Mouse (Mus musculus): ENCODE measurements at regions not wholly inside any gene's neighbourhood (a gene's known extent, or its start where the extent isn't known, plus 50 kb on each side); places are given as distances from the start of the nearest gene placed in this dataset.
A peak's percentile ranks its signal among the peaks of the same experiment; 100 is the strongest.

DNA sequence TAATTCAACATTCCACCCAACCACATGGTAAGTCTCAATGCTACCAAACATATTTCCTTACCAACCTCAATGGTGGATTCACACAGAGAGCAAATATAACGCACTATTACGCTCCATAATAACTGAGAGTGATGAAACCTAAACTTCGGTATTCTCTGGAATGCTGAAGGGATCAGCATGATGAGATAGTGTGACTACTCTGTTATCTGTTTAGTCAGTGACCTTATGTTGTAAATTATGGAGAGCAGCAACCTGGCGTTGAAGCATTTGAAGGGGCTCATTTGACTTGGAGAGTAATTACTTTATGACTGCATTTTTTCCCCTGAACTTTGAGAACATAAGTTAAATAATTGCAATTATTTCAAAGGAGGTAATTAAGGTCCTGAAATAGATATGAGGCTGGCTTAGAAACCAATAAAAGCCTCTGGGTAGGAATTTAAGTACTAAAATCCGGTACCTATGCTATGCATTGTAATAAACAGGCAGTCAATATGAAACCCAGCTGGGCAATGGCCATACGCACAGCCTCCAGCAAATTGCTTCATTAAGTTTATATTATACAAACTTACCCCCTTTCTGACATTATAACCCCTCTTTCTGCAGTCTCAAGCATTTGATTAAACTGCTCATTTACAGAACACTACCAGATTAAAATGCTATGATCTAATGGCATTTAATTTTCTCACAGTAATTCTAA lies 1378.9 kb upstream of the Jmjd1c start:
- DNase-seq = no peak

DNA sequence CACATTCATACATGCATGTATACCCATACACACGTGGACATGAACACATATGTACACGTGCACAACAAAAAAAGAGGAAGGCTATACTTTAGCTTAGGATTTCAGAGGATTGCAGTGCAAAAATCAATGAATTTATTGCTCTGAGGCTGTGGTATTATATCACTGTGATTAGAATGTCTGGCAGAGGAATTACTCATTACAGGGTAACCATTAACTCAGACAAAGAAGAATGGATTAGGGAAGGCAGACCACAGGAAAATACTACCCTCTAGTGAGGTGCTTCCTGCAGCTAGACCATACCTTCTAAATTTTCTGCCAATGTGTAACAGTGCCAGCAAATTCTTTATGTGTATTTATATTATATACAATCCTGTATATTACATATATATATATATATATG lies 1373.4 kb upstream of the Jmjd1c start:
- DNase-seq = no peak

DNA sequence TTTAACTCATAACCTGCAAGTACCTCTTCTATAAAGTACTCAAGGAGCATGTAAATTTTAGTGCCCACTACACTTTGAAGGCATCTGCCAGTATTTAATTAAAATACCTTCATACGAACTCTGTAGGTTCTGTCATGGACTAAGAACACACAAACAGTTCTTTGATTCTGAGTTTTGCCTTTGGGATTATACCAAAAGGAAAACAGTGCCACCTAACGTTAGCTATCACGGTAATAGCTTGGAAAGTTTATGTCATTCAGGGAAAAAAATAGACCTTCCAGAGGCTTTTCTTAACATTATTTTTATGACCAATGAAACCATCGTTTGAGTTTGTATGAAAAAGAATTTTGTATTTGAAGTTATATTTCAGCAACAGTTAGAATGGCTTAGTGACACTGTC lies 1326.5 kb upstream of the Jmjd1c start:
- DNase-seq = no peak

DNA sequence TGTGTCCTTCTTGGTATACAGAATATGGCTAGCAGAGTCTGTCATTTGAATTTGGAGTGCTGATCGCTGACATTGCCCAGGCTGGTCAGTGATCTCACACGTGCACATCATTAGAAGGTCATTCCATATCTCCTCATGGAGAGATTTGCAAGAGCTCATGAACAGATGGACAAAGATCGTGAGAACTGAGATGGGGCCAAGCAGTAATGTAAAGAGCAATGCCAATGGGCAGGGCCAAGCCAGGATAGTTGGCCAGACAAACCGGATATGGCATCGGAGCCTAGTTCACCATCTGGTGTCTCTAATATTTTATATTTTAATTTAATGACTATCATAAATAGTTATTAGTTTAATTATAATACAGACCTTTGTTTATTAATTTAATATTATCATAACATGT lies 1324.0 kb upstream of the Jmjd1c start:
- DNase-seq = peak; percentile 1

DNA sequence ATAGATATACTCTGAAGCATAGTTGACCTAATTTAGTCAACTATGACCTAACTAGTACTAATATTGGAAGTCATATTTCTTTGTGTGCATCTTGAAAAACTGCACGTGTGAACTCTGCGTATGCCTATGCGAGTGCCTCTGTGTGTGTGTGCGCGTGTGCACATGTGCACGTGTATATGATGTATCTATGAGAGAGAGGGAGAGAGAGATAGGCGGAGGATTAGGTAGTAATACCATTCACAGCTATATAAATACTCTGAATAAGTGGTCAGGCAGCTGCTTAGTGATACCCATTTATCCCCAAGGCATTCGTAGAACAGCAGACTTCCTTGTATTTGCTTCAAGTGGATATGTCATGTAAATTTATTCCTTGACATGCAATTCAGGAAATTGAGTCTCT lies 1310.9 kb upstream of the Jmjd1c start:
- no peak for DNase-seq

Data from cerebellum, adult 11 months (tissue).